Mouse (Mus musculus): ENCODE data around the gene Sertad3. TPM values are rescaled to one million over a fixed set of nuclear protein-coding genes. Genes with fewer than 3 reads are reported as not detected.

Sertad3 gene
- polyA plus RNA-seq (2015; fragmentation: Nextera tagmentation; extraction: Ambion mirVana): 19.5 and 22.0 TPM in 2 replicates

DNA sequence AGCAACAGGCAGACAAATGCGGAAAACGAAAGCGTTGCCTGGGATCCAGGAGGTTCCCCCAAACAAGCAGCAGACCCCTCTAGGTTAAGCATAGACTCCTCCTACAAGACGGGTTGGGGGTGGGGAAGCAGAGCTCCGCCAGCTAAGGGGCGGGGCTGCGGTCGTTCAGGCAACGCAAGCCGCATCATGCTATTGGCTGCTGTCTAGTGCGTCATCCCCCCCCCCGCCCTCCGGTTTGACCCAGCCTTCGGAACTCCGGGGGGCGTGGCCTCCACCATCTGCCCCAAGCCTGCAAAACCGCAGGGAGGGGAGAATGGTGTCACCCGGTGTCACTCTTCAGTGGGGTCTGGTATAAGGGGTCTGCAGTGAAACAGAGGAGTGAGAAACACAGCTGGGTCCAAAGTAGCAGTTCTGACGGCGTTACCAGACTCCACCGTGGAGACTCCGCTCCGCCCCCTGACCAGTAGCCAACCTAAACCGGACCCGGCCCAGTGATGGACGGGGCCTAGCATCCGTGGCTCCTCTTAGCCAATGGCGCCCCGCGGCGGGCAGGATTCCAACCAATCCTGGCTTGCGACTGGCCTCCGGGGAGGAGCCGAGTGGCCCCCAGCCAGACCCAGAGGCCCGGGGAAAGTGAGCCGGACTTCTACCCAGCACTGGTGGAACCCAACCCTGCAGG is at the start of gene Sertad3:
Gene Sertad3, plus strand, starts transcription at position 613 of the 679 bp plus-strand sequence.

DNA sequence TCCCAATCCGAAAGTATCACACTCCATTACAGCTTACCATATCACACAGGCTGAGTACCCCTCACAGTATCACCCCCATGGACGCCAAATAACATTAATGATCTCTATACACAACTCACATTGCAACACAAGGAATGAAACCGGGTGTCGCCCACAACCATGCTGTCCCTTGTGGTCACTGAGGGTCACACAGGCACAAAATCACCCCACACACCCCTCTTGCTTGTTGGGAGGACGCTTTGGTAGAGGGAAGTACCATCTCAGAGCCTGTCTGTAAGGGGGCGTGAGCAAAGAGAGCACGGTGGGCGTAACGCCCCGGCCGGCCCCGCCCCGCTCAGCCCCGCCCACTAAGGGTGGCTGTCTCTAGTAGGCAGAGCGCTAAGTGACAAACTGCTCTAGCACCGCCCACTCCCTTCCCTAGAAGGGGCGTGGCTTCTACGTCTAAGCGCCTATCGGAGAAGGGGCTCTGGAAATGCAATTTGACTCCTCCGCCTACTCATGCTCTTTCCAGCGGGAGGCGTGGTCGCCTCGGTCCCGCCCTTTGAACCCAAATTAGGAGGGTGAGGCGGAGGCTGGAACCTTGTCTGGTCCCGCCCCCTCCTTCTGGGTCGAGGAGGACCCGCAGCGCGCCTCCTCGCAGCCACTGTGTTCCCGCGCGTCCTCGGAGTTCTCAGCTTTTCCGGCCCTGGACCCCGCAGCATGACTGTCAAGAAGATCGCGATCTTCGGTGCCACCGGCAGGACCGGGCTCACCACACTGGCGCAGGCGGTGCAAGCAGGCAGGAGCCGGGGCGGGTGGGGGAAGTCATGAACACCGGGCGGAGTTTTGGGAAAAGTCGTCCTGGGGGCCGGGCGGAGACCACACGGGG is 25.9 kb upstream of the Sertad3 start, which contains the start of the genes Sptbn4 and Blvrb:
Gene Sptbn4, minus strand, starts transcription at position 268 of the 868 bp plus-strand sequence.
Gene Blvrb, plus strand, starts transcription at position 560 of the 868 bp plus-strand sequence.

DNA sequence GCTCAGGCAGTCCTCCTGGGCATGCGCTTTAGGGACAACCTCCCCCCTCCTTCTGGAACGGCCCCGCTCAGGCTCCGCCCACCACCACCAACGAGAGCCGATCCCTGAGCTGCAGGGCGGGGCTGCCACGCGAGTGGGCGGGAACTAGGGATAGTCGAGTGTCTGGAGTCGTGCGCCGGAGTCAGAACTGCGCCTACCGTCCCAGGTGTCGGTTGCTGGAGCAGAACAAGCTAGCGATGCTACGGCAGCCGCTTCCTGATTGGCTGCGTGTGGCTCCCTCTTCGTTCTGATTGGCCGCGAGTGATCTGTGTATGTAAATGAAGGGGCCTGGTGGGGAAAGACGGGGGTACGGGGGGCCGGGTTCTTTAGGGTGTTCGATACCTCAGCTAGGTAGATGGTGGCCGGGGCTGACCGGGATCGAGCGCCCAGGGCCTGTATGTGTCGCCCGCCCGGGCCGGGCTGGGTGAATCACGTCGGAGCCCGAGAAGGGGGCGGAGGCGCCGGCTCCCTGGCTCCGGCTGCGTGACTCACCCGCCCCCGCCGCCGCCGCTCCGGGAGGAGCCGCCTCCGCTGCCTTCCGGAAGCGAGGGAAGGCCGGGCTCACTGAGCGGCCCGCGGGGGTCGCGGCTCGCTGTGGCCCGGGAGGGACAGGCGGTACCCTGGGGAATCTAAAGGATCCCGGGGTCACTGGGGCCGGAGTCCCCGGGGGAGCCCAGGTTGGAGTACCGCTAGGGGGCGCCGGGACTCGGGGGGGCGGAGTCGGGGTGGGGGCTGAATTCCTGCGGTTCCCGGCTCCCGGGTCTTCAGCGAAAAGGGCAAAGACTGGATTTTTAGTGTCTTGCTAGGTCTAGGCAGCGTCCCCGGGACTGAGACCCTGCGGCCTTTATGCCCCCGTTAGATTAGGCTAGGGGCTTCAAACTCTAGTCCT is 13.5 kb downstream of the Sertad3 start, which contains the start of gene Sertad1:
Gene Sertad1, plus strand, starts transcription at position 141 of the 928 bp plus-strand sequence.

DNA sequence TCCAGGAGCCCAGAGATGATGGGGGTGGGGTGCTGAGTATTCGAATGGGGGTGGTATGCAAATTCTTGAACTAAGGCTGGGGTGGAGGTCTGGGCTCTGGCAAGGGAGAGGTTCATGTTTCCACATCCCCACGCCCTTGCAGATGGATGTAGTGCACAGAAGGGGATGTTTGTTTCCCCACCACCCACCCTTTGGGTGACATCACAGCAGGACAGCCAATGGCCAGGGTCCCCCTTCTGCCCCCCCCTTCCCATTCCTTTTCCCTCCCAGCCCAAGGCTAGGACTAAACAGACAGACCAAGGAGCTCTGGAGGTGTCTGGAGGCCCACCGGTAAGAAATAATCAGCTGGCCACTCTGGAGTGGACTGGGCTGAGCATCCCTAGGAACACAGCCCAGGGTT is 25.5 kb downstream of the Sertad3 start, which contains the start of gene Prx:
Gene Prx, plus strand, starts transcription at position 289 of the 400 bp plus-strand sequence.

DNA sequence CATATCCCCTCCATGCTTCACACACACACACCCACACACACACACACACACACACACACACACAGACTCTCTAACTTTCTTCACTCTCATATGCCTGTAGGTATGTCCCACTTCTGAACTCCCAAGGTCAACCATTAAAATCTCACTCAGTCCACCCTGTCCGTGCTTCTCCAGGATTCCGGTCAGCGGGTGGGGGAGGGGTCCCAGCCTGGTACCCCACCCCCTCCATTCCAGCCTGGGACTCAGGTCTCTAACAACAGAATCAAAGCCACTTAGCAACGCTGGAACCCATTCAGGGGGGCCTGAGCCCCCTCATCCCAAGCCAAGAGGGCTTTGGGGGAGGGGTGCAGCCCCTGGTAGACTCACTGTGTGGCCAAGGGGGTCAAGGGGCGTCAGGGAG is 49.4 kb downstream of the Sertad3 start, which contains the start of gene Hipk4:
Gene Hipk4, plus strand, starts transcription at position 301 of the 400 bp plus-strand sequence.

Other genes starting within 250 kb of the Sertad3 start
- gene Itpkc, start 245.1 kb upstream of the Sertad3 start, polyA plus RNA-seq (2015; fragmentation: Nextera tagmentation; extraction: Ambion mirVana): 3.4 and 3.6 TPM in 2 replicates
- gene Coq8b, start 240.7 kb upstream of the Sertad3 start, polyA plus RNA-seq (2015; fragmentation: Nextera tagmentation; extraction: Ambion mirVana): 13.0 and 14.1 TPM in 2 replicates
- 21.1 and 22.5 TPM in 2 replicates for gene Numbl, start 215.3 kb upstream of the Sertad3 start, polyA plus RNA-seq (2015; fragmentation: Nextera tagmentation; extraction: Ambion mirVana)
- gene Ltbp4, start 136.1 kb upstream of the Sertad3 start, polyA plus RNA-seq (2015; fragmentation: Nextera tagmentation; extraction: Ambion mirVana): 100 and 115 TPM in 2 replicates
- gene Shkbp1, start 117.7 kb upstream of the Sertad3 start, polyA plus RNA-seq (2015; fragmentation: Nextera tagmentation; extraction: Ambion mirVana): 26.1 and 28.3 TPM in 2 replicates
- gene Gm20479, start 116.3 kb upstream of the Sertad3 start, polyA plus RNA-seq (2015; fragmentation: Nextera tagmentation; extraction: Ambion mirVana): 0.51 and 1.5 TPM in 2 replicates
- gene Sptbn4, start 26.1 kb upstream of the Sertad3 start, polyA plus RNA-seq (2015; fragmentation: Nextera tagmentation; extraction: Ambion mirVana): 0.37 and 0.46 TPM in 2 replicates
- gene Blvrb, start 25.8 kb upstream of the Sertad3 start, polyA plus RNA-seq (2015; fragmentation: Nextera tagmentation; extraction: Ambion mirVana): 50.0 and 67.3 TPM in 2 replicates
- gene Sertad1, start 13.1 kb downstream of the Sertad3 start, polyA plus RNA-seq (2015; fragmentation: Nextera tagmentation; extraction: Ambion mirVana): 53.6 and 59.8 TPM in 2 replicates
- 4.2 and 5.3 TPM in 2 replicates for gene Prx, start 25.6 kb downstream of the Sertad3 start, polyA plus RNA-seq (2015; fragmentation: Nextera tagmentation; extraction: Ambion mirVana)
- 0.75 and 0.76 TPM in 2 replicates for gene Hipk4, start 49.5 kb downstream of the Sertad3 start, polyA plus RNA-seq (2015; fragmentation: Nextera tagmentation; extraction: Ambion mirVana)
- 61.5 and 71.4 TPM in 2 replicates for gene Pld3, start 79.5 kb downstream of the Sertad3 start, polyA plus RNA-seq (2015; fragmentation: Nextera tagmentation; extraction: Ambion mirVana)
- gene 2310022A10Rik, start 79.5 kb downstream of the Sertad3 start, polyA plus RNA-seq (2015; fragmentation: Nextera tagmentation; extraction: Ambion mirVana): 10.5 and 11.2 TPM in 2 replicates
- 53.6 and 57.1 TPM in 2 replicates for gene Akt2, start 117.8 kb downstream of the Sertad3 start, polyA plus RNA-seq (2015; fragmentation: Nextera tagmentation; extraction: Ambion mirVana)
- gene Ttc9b, start 180.1 kb downstream of the Sertad3 start, polyA plus RNA-seq (2015; fragmentation: Nextera tagmentation; extraction: Ambion mirVana): 0.19 TPM in 1 of 2 replicates, not detected in the other
- gene Map3k10, start 200.8 kb downstream of the Sertad3 start, polyA plus RNA-seq (2015; fragmentation: Nextera tagmentation; extraction: Ambion mirVana): 5.2 and 6.4 TPM in 2 replicates
- 2.1 and 3.1 TPM in 2 replicates for gene Zfp607b, start 215.6 kb downstream of the Sertad3 start, polyA plus RNA-seq (2015; fragmentation: Nextera tagmentation; extraction: Ambion mirVana)

All from urinary bladder, postnatal 0 days (tissue).